Mouse (Mus musculus): ENCODE results near the gene Ushbp1.
"Not testable (repeated sequence)": the region's sequence is repeated elsewhere in the genome, so short reads cannot be mapped to it uniquely, and the experiment has no call there.

Gene Ushbp1

GRCm38 (mm10) chr8:71395629-71396028 lies at the start of gene Ushbp1:
Gene Ushbp1, minus strand, starts transcription at chr8:71395802.
- in situ Hi-C loops (cut with MboI) = no loop called here

GRCm38 (mm10) chr8:71445096-71445495 lies 49.5 kb upstream of the Ushbp1 start:
- in situ Hi-C loops (cut with MboI) = loop anchor here (5.0 kb wide), 1 partner anchor 62 kb away; no protein-coding TSS in a partner anchor

- in situ Hi-C loops (cut with MboI) = no loop called here
These were observed 45.8 kb upstream of the Ushbp1 start for GRCm38 (mm10) chr8:71441404-71441803.

DNA sequence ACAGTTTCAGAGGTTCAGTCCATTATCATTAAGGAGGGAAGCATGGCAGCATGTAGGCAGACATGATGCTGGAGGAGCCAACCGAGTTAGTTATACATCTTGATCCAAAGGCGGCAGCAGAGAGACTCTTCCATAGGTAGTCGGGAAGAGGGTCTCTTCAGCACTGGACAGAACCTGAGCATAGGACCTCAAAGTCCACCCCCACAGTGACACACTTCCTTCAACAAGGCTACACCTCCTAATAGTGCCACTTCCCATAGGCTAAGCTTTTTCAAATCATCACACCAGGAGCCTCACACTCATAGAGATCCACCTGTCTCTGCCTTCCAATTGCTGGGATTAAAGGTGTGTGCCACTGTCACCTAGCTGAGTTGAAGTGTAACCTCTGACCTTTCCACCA lies 41.4 kb upstream of the Ushbp1 start:
- in situ Hi-C loops (cut with MboI) = no loop called here

- in situ Hi-C loops (cut with MboI) = not testable (repeated sequence)
These were observed 37.3 kb upstream of the Ushbp1 start for GRCm38 (mm10) chr8:71432935-71433334.

GRCm38 (mm10) chr8:71422121-71422520 lies 26.5 kb upstream of the Ushbp1 start:
- in situ Hi-C loops (cut with MboI) = no loop called here

DNA sequence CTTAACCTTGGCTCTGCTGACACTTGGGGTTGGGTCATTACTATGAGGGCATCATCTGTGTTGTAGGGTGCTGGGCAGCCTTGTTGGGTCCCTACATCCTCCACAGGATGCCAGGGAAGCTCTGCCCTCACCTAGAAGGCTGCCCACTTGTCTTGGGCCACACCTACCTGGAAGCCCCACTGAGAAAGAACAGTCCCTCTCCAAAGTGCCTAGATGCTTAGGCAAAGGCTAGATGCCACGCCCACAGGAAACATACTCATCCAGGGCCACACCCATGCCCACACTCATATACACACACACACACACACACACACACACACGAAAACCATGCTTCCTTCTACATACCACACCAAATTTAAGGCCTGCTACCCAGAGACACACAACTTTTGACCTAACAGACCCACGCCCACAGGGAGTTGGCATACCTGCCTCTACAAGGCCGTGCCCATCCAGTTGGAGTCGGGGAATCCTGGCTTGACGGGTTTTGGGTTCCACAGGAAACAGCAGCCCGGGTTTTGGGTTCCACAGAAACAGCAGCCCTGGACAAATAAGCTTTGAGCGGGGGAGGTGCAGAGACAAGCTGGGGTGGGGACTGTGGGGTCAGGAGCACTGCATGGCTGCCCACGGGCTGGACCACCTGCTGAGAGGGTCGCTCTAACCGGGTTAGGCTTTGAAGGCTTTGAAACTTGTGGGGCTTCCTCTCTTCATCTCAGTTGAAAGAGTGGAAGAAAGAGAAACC lies 16.1 kb upstream of the Ushbp1 start:
- in situ Hi-C loops (cut with MboI) = no loop called here

- in situ Hi-C loops (cut with MboI) = no loop called here
These were observed 12.6 kb upstream of the Ushbp1 start for GRCm38 (mm10) chr8:71408231-71408630.

- in situ Hi-C loops (cut with MboI) = no loop called here
These were observed 11.8 kb upstream of the Ushbp1 start for GRCm38 (mm10) chr8:71407441-71407840.

- in situ Hi-C loops (cut with MboI) = no loop called here
These were observed 10.8 kb upstream of the Ushbp1 start for GRCm38 (mm10) chr8:71406099-71407015.

DNA sequence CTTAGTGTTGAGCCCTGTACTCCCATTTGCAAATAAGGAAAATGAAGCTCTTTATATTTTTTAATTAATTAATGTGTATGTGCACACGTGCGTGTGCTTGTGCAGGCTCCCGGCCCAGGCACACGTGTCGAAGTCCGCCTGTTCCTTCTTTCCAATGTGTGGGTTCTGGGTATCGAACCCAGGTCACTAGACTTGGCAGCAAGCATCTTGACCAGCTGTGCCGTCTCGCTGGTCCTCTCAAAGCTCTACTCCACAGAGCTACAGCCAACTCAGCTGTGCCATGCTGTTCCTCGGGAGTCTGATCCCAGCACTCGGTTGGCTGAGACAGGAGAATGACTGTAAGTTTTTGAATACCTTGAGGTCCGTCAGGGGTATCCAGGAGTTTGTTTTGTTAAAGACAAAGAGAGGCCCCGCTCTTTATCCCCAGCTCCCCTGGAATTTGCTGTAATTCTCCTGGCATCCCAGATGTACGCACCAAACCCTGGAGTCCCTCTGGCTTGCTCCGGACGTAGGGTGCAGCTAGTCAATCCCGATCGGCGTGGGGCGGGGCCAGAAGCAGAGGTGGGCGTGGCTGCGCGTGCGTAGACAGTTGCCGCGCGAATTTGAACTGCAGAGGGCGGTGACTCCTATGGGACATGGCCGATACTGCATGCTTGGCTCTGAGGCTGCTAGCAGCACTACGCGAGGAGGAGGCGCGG lies 9.9 kb upstream of the Ushbp1 start, which contains the start of gene Ankle1:
Ankle1 (plus strand) TSS at position 610 of the 698 bp plus-strand sequence.
- in situ Hi-C loops (cut with MboI) = no loop called here

- in situ Hi-C loops (cut with MboI) = no loop called here
These were observed 9.3 kb upstream of the Ushbp1 start for GRCm38 (mm10) chr8:71404951-71405351.

- in situ Hi-C loops (cut with MboI) = no loop called here
These were observed 8.4 kb upstream of the Ushbp1 start for GRCm38 (mm10) chr8:71404011-71404410.

DNA sequence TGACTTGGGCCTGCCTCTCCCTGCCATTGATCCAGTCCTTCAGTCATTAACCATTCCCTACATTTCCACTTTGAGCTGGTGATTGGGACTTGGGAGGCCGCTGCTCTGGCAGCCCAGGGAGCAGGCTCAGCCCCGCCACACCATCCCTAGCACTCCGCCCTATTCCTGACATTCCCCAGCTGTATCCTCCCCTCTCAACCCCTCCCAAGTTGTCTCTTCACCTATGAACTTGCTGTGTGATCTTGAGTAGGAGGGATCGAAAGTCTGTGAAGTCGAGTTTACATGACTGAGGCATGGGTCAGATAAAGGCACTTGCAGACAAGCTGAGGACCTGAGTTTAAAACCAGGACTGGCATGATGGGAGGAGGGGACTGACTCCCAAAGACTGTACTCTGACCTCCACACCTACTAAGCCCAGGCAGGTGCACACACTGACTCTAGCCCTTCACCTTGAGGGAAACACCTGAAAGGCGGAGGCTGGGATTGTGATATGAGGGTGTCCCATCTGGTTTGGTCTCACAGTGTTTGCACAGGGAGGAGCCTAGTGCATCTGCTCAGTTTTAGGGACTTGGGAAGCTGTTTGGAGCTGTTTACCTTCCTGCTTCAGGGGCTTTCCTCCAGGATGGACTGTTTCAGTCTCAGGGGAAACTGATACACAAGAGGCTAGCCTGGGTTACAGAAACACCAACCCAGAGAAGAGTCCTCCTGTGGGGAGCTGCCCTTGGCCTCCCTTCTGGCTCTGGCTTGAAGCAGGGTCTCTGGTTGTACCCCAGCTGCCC lies 7.7 kb upstream of the Ushbp1 start:
- in situ Hi-C loops (cut with MboI) = no loop called here

- in situ Hi-C loops (cut with MboI) = no loop called here
These were observed 6.9 kb upstream of the Ushbp1 start for GRCm38 (mm10) chr8:71402446-71402964.

DNA sequence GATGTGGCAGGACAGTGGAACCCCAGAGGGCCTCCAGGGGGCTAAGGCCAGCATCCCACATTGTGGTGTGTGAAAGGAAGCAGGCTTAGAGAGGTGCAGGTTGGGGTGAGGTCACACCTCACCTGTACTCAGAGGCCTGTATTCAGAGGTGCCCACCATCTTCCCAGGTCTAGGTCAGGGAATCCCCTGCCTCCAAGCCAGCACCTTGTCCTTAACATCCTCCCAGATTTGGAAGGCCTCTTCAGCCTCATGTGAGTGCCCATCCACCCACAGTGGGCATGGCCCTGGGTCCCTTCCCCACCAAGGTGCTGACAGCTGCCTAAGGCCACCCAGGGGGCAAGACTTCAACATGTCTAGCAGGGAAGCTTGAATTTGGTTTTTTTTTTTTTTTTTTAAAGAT lies 5.9 kb upstream of the Ushbp1 start:
- in situ Hi-C loops (cut with MboI) = no loop called here

DNA sequence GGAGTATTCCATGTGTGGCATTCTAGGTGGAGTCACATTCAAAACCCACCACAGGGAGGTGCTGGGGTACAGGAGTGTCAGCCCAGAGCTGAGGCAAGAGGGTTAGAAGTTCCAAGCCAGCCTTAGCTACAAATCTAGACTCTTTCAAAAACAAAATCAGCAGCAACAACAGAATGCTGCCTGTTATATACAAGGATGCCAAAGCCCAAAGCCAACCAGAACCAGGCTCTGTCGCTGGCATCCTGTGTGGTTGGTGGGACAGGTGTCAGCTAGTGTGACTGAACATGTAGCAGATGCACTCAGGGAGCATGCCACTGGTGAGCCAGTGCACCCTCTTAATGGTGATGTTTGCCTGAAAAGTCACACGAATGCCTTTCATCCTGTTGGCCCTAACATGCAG lies 5.2 kb upstream of the Ushbp1 start:
- in situ Hi-C loops (cut with MboI) = no loop called here

DNA sequence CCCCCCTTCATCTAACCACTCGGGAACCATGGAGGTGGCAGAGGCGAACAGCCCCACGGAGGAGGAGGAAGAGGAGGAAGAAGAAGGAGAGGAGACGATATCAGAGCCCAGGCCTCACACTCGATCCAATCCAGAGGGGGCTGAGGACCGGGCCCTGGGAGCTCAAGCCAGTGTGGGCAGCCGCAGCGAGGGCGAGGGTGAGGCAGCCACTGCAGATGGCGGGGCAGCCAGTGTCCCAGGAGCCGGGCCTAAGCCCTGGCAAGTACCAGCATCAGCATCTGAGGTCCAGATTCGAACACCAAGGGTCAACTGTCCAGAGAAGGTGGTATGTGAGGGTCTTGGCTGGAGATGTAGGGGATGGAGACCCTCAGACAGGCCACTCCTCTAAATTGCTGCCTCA lies 2.1 kb upstream of the Ushbp1 start:
- in situ Hi-C loops (cut with MboI) = no loop called here

GRCm38 (mm10) chr8:71396639-71397305 lies 1.2 kb upstream of the Ushbp1 start, which contains the start of gene Babam1:
Gene Babam1, plus strand, starts transcription at chr8:71396861.
- in situ Hi-C loops (cut with MboI) = no loop called here

GRCm38 (mm10) chr8:71395071-71395470 lies 531 bp downstream of the Ushbp1 start:
- in situ Hi-C loops (cut with MboI) = no loop called here

DNA sequence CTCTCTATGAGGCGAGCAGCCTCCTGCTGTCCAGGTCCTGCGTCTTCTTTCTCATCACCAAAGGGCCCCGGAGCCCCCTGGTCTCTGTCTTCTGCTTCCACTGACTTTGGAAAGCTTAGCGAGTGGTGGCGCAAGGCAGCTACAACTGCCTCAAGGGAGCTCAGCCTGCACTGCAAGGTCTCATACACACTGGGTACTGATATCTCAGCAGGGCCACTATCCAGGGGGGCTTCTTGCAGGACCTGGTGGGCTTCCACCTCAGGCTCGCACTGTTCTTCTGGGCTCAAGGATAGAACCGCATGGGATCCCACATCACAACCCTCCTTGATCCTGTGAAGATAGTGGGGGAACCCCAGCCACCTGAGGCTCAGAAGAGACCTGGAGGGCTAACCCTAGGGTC lies 1.1 kb downstream of the Ushbp1 start:
- in situ Hi-C loops (cut with MboI) = no loop called here
